Mouse (Mus musculus): ENCODE results near the gene 1700086D15Rik.

The 1700086D15Rik gene

GRCm38 (mm10) chr11:65135251-65135739 lies 24.4 kb downstream of the 1700086D15Rik start:
- DNase-seq (ENCODE audit: low spot score): no peak

- no peak for DNase-seq (ENCODE audit: low spot score)
Measured at GRCm38 (mm10) chr11:65133661-65134060, 26.0 kb downstream of the 1700086D15Rik start.

GRCm38 (mm10) chr11:65129110-65129509 lies 30.6 kb downstream of the 1700086D15Rik start:
- no peak for DNase-seq (ENCODE audit: low spot score)

GRCm38 (mm10) chr11:65128666-65129065 lies 31.0 kb downstream of the 1700086D15Rik start:
- DNase-seq (ENCODE audit: low spot score): no peak

- DNase-seq (ENCODE audit: low spot score): no peak
Measured at GRCm38 (mm10) chr11:65126566-65126965, 33.1 kb downstream of the 1700086D15Rik start.

GRCm38 (mm10) chr11:65124913-65125418 lies 34.7 kb downstream of the 1700086D15Rik start:
- no peak for DNase-seq (ENCODE audit: low spot score)

GRCm38 (mm10) chr11:65120276-65120675 lies 39.4 kb downstream of the 1700086D15Rik start:
- no peak for DNase-seq (ENCODE audit: low spot score)

GRCm38 (mm10) chr11:65115811-65116210 lies 43.9 kb downstream of the 1700086D15Rik start:
- no peak for DNase-seq (ENCODE audit: low spot score)

- no peak for DNase-seq (ENCODE audit: low spot score)
Measured at GRCm38 (mm10) chr11:65112086-65112485, 47.6 kb downstream of the 1700086D15Rik start.

- DNase-seq (ENCODE audit: low spot score): no peak
Measured at GRCm38 (mm10) chr11:65111651-65112050, 48.0 kb downstream of the 1700086D15Rik start.

GRCm38 (mm10) chr11:65110058-65110457 lies 49.6 kb downstream of the 1700086D15Rik start:
- no peak for DNase-seq (ENCODE audit: low spot score)

- DNase-seq (ENCODE audit: low spot score): no peak
Measured at GRCm38 (mm10) chr11:65107734-65108171, 51.9 kb downstream of the 1700086D15Rik start.

GRCm38 (mm10) chr11:65107151-65107550 lies 52.5 kb downstream of the 1700086D15Rik start:
- no peak for DNase-seq (ENCODE audit: low spot score)

GRCm38 (mm10) chr11:65104076-65104475 lies 55.6 kb downstream of the 1700086D15Rik start:
- DNase-seq (ENCODE audit: low spot score): no peak
